In the genomic region with DNA sequence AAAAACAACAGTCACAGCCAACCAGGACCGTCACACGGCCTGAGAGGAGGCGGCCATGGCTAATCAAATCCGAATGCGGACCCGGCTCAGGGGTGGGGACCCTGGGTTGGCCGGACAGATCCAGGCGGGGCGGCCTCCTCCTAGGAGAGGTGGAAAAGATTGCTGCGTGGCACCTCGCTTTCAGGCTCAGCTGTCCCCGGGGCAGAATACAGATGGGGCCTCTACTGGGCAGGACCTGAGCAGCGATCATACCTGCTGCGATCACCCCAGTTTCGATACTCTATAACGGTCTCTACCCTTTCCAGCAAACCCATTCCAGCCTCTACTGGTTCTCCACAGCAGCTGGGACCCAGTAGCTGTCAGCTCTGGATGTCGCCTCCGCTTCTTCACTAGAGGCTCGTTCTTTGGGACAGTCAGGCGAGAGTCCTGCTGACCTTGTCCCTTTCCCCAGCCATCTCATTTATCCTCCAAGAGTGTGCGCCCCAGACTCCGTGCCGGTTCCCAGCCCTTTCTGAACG, we compare ENCODE assay signal across 8 mouse cellular contexts. TPM values are rescaled to one million over a fixed set of nuclear protein-coding genes. Genes with fewer than 3 reads are reported as not detected.
DNase-seq lines count a peak whose midpoint lies in the region; ATAC-seq and TF ChIP-seq lines count a peak whose summit lies in the region.

No protein-coding gene starts in this region.

- peaks cover 59% of the 10 kb centered on the region for H3K79me2 ChIP-seq in C2C12 (ENCODE audit: control insufficient read depth, insufficient read depth)

- WGBS in hindbrain, embryonic 12.5 days: 2% methylated on average over 24 of the region's 24 CpGs
- 4% methylated on average over 24 of the region's 24 CpGs for WGBS in liver, embryonic 14.5 days (ENCODE audit: insufficient replicate concordance)
- 3% methylated on average over 24 of the region's 24 CpGs for WGBS in neural tube, embryonic 14.5 days

- TF ChIP-seq CTCF in C2C12 (IDR thresholded peaks at IDR 0.05; ENCODE audit: control insufficient read depth, insufficient read depth, insufficient read length): no peak
- TF ChIP-seq CTCF in liver, embryonic 14.5 days (IDR thresholded peaks at IDR 0.05; ENCODE audit: low read depth): no peak

- H3K27me3 ChIP-seq in C2C12 (ENCODE audit: control insufficient read depth, insufficient read depth, insufficient read length): no peaks in the 10 kb centered on the region
- peaks cover 52% of the 10 kb centered on the region for H3K27me3 ChIP-seq in hindbrain, embryonic 12.5 days
- peaks cover 42% of the 10 kb centered on the region for H3K27me3 ChIP-seq in liver, embryonic 14.5 days (ENCODE audit: control insufficient read depth, insufficient read depth, low read length)
- peaks cover 7% of the 10 kb centered on the region for H3K27me3 ChIP-seq in neural tube, embryonic 14.5 days (ENCODE audit: control insufficient read depth, insufficient read depth, low read length)

- H3K4me2 ChIP-seq in hindbrain, embryonic 12.5 days (replicated peaks): peak overlapping the region; percentile 91
- peak overlapping the region; percentile 58 for H3K4me2 ChIP-seq in liver, embryonic 14.5 days (ENCODE audit: low read depth)
- H3K4me2 ChIP-seq in neural tube, embryonic 14.5 days (ENCODE audit: low read depth, low read length): peak overlapping the region; percentile 96

- no peak for TF ChIP-seq EP300 in liver, embryonic 14.5 days (IDR thresholded peaks at IDR 0.05; ENCODE audit: low read depth)

- peaks cover 14% of the 10 kb centered on the region for H3K36me3 ChIP-seq in C2C12 (ENCODE audit: control insufficient read depth, insufficient read depth)
- H3K36me3 ChIP-seq in hindbrain, embryonic 12.5 days: no peaks in the 10 kb centered on the region
- no peaks in the 10 kb centered on the region for H3K36me3 ChIP-seq in liver, embryonic 14.5 days (replicated peaks; ENCODE audit: control insufficient read depth, insufficient read depth, low read depth)
- no peaks in the 10 kb centered on the region for H3K36me3 ChIP-seq in neural tube, embryonic 14.5 days (ENCODE audit: control insufficient read depth, insufficient read depth, low read length)

- H3ac ChIP-seq in C2C12 (ENCODE audit: control insufficient read depth, insufficient read length, low read depth): peak overlapping the region; percentile 77

- peak overlapping the region; percentile 63 for H3K9ac ChIP-seq in hindbrain, embryonic 12.5 days
- peak overlapping the region; percentile 20; the same call in 1 of the 2 replicates for H3K9ac ChIP-seq in liver, embryonic 14.5 days (replicated peaks)
- H3K9ac ChIP-seq in neural tube, embryonic 14.5 days (replicated peaks; ENCODE audit: low read depth, low read length): peak overlapping the region; percentile 59; the same call in 1 of the 2 replicates

- peak overlapping the region; percentile 72 for H3K4me3 ChIP-seq in C2C12 (ENCODE audit: insufficient read depth, poor library complexity, severe bottlenecking)
- H3K4me3 ChIP-seq in hindbrain, embryonic 12.5 days: peak overlapping the region; percentile 52
- peak overlapping the region; percentile 58 to 62 for H3K4me3 ChIP-seq in liver, embryonic 14.5 days (ENCODE audit: insufficient read depth in 1 of 2, low read depth in 2 of 2, low read length in 2 of 2)
- H3K4me3 ChIP-seq in neural tube, embryonic 14.5 days (ENCODE audit: low read depth, low read length): peak overlapping the region; percentile 42

- peak; percentile 48 for DNase-seq in adrenal gland, postnatal 10 days
- DNase-seq in forelimb bud, embryonic 11.5 days (ENCODE audit: low read depth, low spot score): peak; percentile 12
- no peak for DNase-seq in liver, embryonic 14.5 days (ENCODE audit: low read depth in 3 of 3, low spot score in 3 of 3)
- DNase-seq in right cerebral cortex, postnatal 36 days (ENCODE audit: low spot score in 2 of 2): no peak

- H3K9me3 ChIP-seq in hindbrain, embryonic 12.5 days (replicated peaks): no peaks in the 10 kb centered on the region
- H3K9me3 ChIP-seq in liver, embryonic 14.5 days (ENCODE audit: control insufficient read depth, low read length): no peaks in the 10 kb centered on the region
- no peaks in the 10 kb centered on the region for H3K9me3 ChIP-seq in neural tube, embryonic 14.5 days (ENCODE audit: control insufficient read depth, low read length)

- H3K4me1 ChIP-seq in hindbrain, embryonic 12.5 days: peaks cover 22% of the 10 kb centered on the region
- H3K4me1 ChIP-seq in liver, embryonic 14.5 days (replicated peaks; ENCODE audit: control insufficient read depth in 2 of 2, insufficient read depth in 2 of 2, low read length in 1 of 2): peaks cover 0 to 3% of the 10 kb centered on the region in 2 experiments; a peak in 2 of 4 replicates
- H3K4me1 ChIP-seq in neural tube, embryonic 14.5 days (ENCODE audit: control insufficient read depth, insufficient read depth, low read length): 0 out of 2 replicates have a peak, but pooled peaks cover 14% of the 10 kb centered on the region

- ATAC-seq in hindbrain, embryonic 12.5 days (ENCODE audit: low FRiP score): peak; percentile 38; the same call in 1 of the 2 replicates
- ATAC-seq in liver, embryonic 14.5 days (ENCODE audit: insufficient read depth): no peak
- no peak for ATAC-seq in neural tube, embryonic 14.5 days (ENCODE audit: low read depth)
- ATAC-seq in inflammation-experienced regulatory T-cells, adult 6 months: no peak

- peaks cover 52% of the 10 kb centered on the region for H3K79me3 ChIP-seq in C2C12 (ENCODE audit: low read depth)

- no peak overlapping the region for H3K27ac ChIP-seq in hindbrain, embryonic 12.5 days
- no peak overlapping the region for H3K27ac ChIP-seq in liver, embryonic 14.5 days
- H3K27ac ChIP-seq in neural tube, embryonic 14.5 days (ENCODE audit: low read depth, low read length): no peak overlapping the region

TF ChIP-seq in C2C12, 6 proteins besides CTCF, POLR2A, EP300 and RAD21:
- TF ChIP-seq MAX (IDR thresholded peaks at IDR 0.05) (no peak), FOSL1 (IDR thresholded peaks at IDR 0.05; ENCODE audit: insufficient read depth, low read length, poor library complexity, severe bottlenecking) (no peak), USF1 (IDR thresholded peaks at IDR 0.05; ENCODE audit: low read depth) (no peak), CEBPB (IDR thresholded peaks at IDR 0.05; ENCODE audit: low read depth) (no peak), MYOD1 (IDR thresholded peaks at IDR 0.05; ENCODE audit: control insufficient read depth, insufficient read length, low read depth) (no peak), MYOG (IDR thresholded peaks at IDR 0.05; ENCODE audit: control insufficient read depth, extremely low read depth, insufficient read length) (no peak)

RNA-seq across cellular contexts. Expression of a gene that starts 1.8 kb away (rescaled TPM):
- polyA plus RNA-seq in C2C12 (2012; fragmentation: generic; extraction: Trizol): 29.7 TPM
- 10 to 100 TPM; 10.8 to 17.8 TPM for total RNA-seq in adrenal gland, postnatal 10 days (2021)
- polyA plus RNA-seq in hindbrain, embryonic 12.5 days (2016; fragmentation: Nextera tagmentation; extraction: Ambion mirVana): 7.9 and 10.6 TPM in 2 replicates
- polyA plus RNA-seq in liver, embryonic 14.5 days (2012; rRNA removed): 7.9 and 9.3 TPM in 2 replicates
- polyA plus RNA-seq in liver, embryonic 14.5 days (2014; fragmentation: Nextera tagmentation; extraction: Ambion mirVana): 8.1 and 10.4 TPM in 2 replicates
- 6.1 and 8.7 TPM in 2 replicates for polyA plus RNA-seq in neural tube, embryonic 14.5 days (2014; fragmentation: Nextera tagmentation; extraction: Ambion mirVana)
- under 1 TPM in 2 of 3 experiments, not detected in 1; 0.31 to 0.71 TPM for polyA plus RNA-seq in inflammation-experienced regulatory T-cells, adult 6 months (2017; shearing (Covaris generic))

Comparison
In these comparisons a context has a peak if more than half of its experiments do, and no peak if none do; other contexts are left out.
1. DNase-seq: peak in adrenal gland, postnatal 10 days (single experiment) and forelimb bud, embryonic 11.5 days (single experiment); none in liver, embryonic 14.5 days (0 of 3) and right cerebral cortex, postnatal 36 days (0 of 2).
2. Peak in every context shown above with its lines, with median percentiles within 50 percentile points of each other: H3K4me3 ChIP-seq, H3K4me2 ChIP-seq and H3K9ac ChIP-seq.